Mouse (Mus musculus): ENCODE data around the gene Klhl2. TPM values are rescaled to one million over a fixed set of nuclear protein-coding genes. Genes with fewer than 3 reads are reported as not detected.

Gene Klhl2
- total and polyA plus RNA-seq, 3 experiments: 6.0 to 19.4 (median 14.5) TPM

DNA sequence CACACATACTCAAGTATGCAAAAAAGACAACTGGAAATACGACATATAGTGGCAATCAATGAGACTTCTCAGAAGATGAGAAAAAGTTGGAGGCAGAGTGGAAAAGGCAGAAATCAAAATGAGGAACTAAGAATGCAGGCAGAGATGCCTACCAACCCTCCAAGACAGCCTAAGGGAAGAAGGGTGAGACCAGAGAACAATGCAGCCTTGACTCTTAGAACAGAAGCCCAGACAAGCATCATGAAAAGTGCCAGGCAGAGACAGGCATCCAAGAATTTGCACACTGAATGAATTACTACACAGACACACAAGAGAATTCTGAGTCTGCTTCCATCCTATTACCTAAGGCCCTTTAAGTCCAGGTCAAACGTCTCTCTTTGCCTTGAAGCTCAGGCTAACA lies 2.6 kb downstream of the Klhl2 start:
- Histone ChIP-seq H3K4me1 (ENCODE audit: control insufficient read depth, insufficient read depth, low read length) (peaks cover 9% of the 10 kb centered on the region), H3K27ac (no peak overlapping the region), H3K9ac (ENCODE audit: low read depth, low read length) (no peak overlapping the region), H3K27me3 (ENCODE audit: control insufficient read depth, insufficient read depth, low read length) (no peaks in the 10 kb centered on the region), H3K4me3 (no peak overlapping the region), H3K36me3 (ENCODE audit: control insufficient read depth, insufficient read depth, low read length) (peaks cover 4% of the 10 kb centered on the region), H3K79me2 (replicated peaks; ENCODE audit: control insufficient read depth, insufficient read depth, low read length) (no peaks in the 10 kb centered on the region; the same call in 1 of the 2 replicates)
- 77% methylated on average over 2 of the region's 2 CpGs for WGBS
- DNase-seq: no peak
- TF ChIP-seq CTCF (IDR thresholded peaks at IDR 0.05): no peak
- no peak for TF ChIP-seq EP300 (IDR thresholded peaks at IDR 0.05; ENCODE audit: insufficient read depth, low read depth, low read length)
- no peak for TF ChIP-seq POLR2A (IDR thresholded peaks at IDR 0.05; ENCODE audit: insufficient read depth, low read depth, low read length)
- intact Hi-C loops (cut with DNase I): loop anchor here (5.0 kb wide), 1 partner anchor 115 kb away; the partner anchor contains the start of gene Msmo1

DNA sequence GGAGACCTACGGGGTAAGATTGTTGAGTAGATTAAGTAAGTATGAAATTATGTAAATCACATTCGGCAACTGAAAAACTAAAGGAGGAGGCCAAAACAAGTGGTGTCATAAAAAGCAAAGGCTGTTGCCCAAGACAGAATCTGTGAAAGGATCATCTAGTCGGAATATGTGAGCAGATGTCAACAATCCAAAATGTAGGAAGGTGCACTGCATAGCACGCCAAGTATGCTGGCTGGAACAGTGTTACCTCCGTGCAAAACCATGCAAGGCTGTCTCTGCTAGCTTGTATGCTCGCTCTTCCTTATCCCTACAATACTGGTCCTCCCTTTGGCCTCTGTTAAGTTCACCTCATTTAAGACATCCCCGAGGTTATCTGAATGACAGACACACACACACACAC lies 4.5 kb downstream of the Klhl2 start:
- no peak for DNase-seq
- intact Hi-C loops (cut with DNase I): loop anchor here (5.0 kb wide), 1 partner anchor 113 kb away; the partner anchor contains the start of gene Msmo1
- 57% methylated on average over 7 of the region's 7 CpGs for WGBS
- peaks cover 7% of the 10 kb centered on the region for H3K4me1 ChIP-seq (ENCODE audit: control insufficient read depth, insufficient read depth, low read length)
- H3K4me3 ChIP-seq: no peak overlapping the region
- no peaks in the 10 kb centered on the region; the same call in 1 of the 2 replicates for H3K79me2 ChIP-seq (replicated peaks; ENCODE audit: control insufficient read depth, insufficient read depth, low read length)
- no peak overlapping the region for H3K27ac ChIP-seq
- no peak overlapping the region for H3K9ac ChIP-seq (ENCODE audit: low read depth, low read length)
- TF ChIP-seq EP300 (IDR thresholded peaks at IDR 0.05; ENCODE audit: insufficient read depth, low read depth, low read length): no peak
- no peak for TF ChIP-seq CTCF (IDR thresholded peaks at IDR 0.05)
- TF ChIP-seq POLR2A (IDR thresholded peaks at IDR 0.05; ENCODE audit: insufficient read depth, low read depth, low read length): no peak
- H3K27me3 ChIP-seq (ENCODE audit: control insufficient read depth, insufficient read depth, low read length): no peaks in the 10 kb centered on the region
- peaks cover 4% of the 10 kb centered on the region for H3K36me3 ChIP-seq (ENCODE audit: control insufficient read depth, insufficient read depth, low read length)

DNA sequence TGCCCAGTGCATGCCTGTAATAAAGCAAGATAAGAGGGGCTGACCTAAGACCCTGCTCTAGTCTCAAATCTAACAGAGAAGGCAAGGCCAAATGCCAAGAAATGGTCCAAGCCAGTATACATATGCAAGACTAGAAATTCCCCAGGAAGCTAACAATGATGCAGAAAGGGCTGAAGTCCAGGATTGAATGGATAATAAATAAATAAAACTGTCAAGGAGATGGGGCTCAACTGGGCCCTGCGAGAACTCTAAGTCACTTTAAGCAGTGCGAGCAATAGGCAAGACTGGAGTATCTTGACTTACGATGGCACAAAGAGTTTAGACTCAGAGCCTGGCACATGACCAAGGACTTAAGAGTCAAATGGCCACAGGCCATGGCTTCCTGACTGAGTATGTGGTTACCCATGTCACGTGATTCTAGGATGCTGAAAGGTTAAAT lies 5.8 kb downstream of the Klhl2 start:
- Histone ChIP-seq H3K36me3 (ENCODE audit: control insufficient read depth, insufficient read depth, low read length) (peaks cover 4% of the 10 kb centered on the region), H3K27ac (no peak overlapping the region), H3K4me3 (no peak overlapping the region), H3K9ac (ENCODE audit: low read depth, low read length) (no peak overlapping the region), H3K4me1 (ENCODE audit: control insufficient read depth, insufficient read depth, low read length) (peaks cover 7% of the 10 kb centered on the region), H3K27me3 (ENCODE audit: control insufficient read depth, insufficient read depth, low read length) (no peaks in the 10 kb centered on the region), H3K79me2 (replicated peaks; ENCODE audit: control insufficient read depth, insufficient read depth, low read length) (peaks cover 1% of the 10 kb centered on the region; the same call in 1 of the 2 replicates)
- no peak for TF ChIP-seq CTCF (IDR thresholded peaks at IDR 0.05)
- no peak for TF ChIP-seq EP300 (IDR thresholded peaks at IDR 0.05; ENCODE audit: insufficient read depth, low read depth, low read length)
- TF ChIP-seq POLR2A (IDR thresholded peaks at IDR 0.05; ENCODE audit: insufficient read depth, low read depth, low read length): no peak
- intact Hi-C loops (cut with DNase I): no loop called here
- no peak for DNase-seq
- WGBS: 68% methylated on average over 4 of the region's 4 CpGs

DNA sequence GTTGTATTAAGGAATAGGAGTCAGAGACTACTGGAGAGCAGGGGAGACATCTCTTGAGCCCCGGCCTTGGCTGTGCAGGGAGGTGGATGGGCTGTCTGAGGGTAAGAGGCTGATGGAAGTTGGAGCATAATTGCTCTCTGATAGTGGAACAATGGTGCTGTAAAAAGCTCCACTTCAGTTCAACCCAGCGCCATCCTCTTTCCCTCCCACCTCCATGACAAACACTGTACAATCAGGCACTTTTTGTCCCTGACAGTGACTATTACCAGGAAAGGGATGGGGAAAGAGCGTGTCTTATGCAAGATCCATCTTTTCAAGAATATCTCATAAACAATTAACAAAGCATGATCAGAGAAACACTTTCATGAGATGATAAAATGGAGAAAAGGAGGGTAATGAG lies 6.6 kb downstream of the Klhl2 start:
- peaks cover 4% of the 10 kb centered on the region for H3K36me3 ChIP-seq (ENCODE audit: control insufficient read depth, insufficient read depth, low read length)
- H3K27ac ChIP-seq: no peak overlapping the region
- no peaks in the 10 kb centered on the region for H3K27me3 ChIP-seq (ENCODE audit: control insufficient read depth, insufficient read depth, low read length)
- TF ChIP-seq CTCF (IDR thresholded peaks at IDR 0.05) (no peak), EP300 (IDR thresholded peaks at IDR 0.05; ENCODE audit: insufficient read depth, low read depth, low read length) (no peak), POLR2A (IDR thresholded peaks at IDR 0.05; ENCODE audit: insufficient read depth, low read depth, low read length) (no peak)
- WGBS: 67% methylated on average over 3 of the region's 3 CpGs
- H3K4me1 ChIP-seq (ENCODE audit: control insufficient read depth, insufficient read depth, low read length): peaks cover 6% of the 10 kb centered on the region
- intact Hi-C loops (cut with DNase I): no loop called here
- DNase-seq: no peak
- H3K79me2 ChIP-seq (replicated peaks; ENCODE audit: control insufficient read depth, insufficient read depth, low read length): peaks cover 1% of the 10 kb centered on the region; the same call in 1 of the 2 replicates
- no peak overlapping the region for H3K9ac ChIP-seq (ENCODE audit: low read depth, low read length)
- H3K4me3 ChIP-seq: no peak overlapping the region

DNA sequence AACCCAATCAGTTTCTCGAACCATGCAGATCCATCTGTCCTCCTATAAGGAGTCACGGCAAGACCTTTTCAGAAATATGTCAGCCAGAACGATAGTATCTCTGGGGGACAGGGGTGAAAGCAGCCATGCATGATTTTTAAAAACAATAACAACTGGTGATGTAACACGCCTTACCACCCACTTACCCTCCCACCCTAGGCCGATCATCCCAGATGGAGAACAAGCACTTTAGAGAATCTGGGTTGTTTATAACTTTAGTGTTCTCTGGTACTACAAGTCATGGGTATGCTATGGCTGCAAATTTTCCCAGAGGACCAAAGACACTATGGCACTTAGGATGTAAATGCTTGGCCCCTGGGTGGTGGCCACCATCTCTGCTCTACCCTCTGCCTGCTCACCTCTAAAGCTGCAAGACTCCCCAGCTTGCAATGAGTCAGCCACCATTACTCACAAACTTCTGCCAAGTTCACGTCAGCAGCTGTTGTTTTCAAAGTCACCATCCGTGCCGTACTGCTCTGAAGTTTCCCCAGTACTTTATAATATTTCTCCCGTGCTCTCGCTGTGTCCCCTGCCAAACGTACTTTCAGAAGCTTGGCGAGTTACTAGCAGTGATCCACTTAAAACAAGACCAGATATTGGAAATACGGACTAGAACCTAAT lies 7.9 kb downstream of the Klhl2 start:
- Histone ChIP-seq H3K4me3 (no peak overlapping the region), H3K79me2 (replicated peaks; ENCODE audit: control insufficient read depth, insufficient read depth, low read length) (peaks cover 1% of the 10 kb centered on the region; the same call in 1 of the 2 replicates), H3K9ac (ENCODE audit: low read depth, low read length) (no peak overlapping the region), H3K27me3 (ENCODE audit: control insufficient read depth, insufficient read depth, low read length) (no peaks in the 10 kb centered on the region), H3K4me1 (ENCODE audit: control insufficient read depth, insufficient read depth, low read length) (peaks cover 5% of the 10 kb centered on the region), H3K36me3 (ENCODE audit: control insufficient read depth, insufficient read depth, low read length) (peaks cover 4% of the 10 kb centered on the region), H3K27ac (no peak overlapping the region)
- TF ChIP-seq EP300 (IDR thresholded peaks at IDR 0.05; ENCODE audit: insufficient read depth, low read depth, low read length): no peak
- no peak for TF ChIP-seq POLR2A (IDR thresholded peaks at IDR 0.05; ENCODE audit: insufficient read depth, low read depth, low read length)
- intact Hi-C loops (cut with DNase I): no loop called here
- DNase-seq: peak in 1 of 2 experiments; percentile 45
- WGBS: 65% methylated on average over 13 of the region's 13 CpGs

DNA sequence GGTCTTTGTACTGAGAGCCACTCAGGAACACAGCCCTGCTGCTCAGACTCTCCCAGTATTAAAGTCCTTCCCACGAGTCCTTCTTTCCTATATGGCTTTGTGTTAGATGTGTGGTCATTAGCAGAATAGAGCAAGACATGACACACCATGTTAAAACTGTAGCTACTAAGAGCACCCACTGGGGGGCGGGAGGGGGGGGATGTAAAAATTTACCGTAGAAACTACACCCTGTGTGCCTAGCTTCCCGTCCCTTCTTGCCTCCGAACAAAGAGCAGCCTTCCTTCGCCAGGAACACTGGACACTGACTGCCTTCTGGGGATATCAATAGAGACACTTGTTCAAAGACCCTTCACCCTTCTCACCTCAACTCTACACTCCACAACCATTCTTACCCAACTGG lies 10.2 kb downstream of the Klhl2 start:
- H3K79me2 ChIP-seq (replicated peaks; ENCODE audit: control insufficient read depth, insufficient read depth, low read length): peaks cover 1% of the 10 kb centered on the region; the same call in 1 of the 2 replicates
- H3K36me3 ChIP-seq (ENCODE audit: control insufficient read depth, insufficient read depth, low read length): peaks cover 2% of the 10 kb centered on the region
- intact Hi-C loops (cut with DNase I): loop anchor here (5.0 kb wide), 1 partner anchor 47 kb away; no protein-coding TSS in a partner anchor
- H3K4me3 ChIP-seq: no peak overlapping the region
- peaks cover 1% of the 10 kb centered on the region for H3K4me1 ChIP-seq (ENCODE audit: control insufficient read depth, insufficient read depth, low read length)
- 73% methylated on average over 6 of the region's 6 CpGs for WGBS
- no peak for DNase-seq
- H3K9ac ChIP-seq (ENCODE audit: low read depth, low read length): no peak overlapping the region
- no peak overlapping the region for H3K27ac ChIP-seq
- TF ChIP-seq CTCF (IDR thresholded peaks at IDR 0.05) (0 out of 2 replicates have a peak, but pooled peaks have one; percentile 10), POLR2A (IDR thresholded peaks at IDR 0.05; ENCODE audit: insufficient read depth, low read depth, low read length) (no peak), EP300 (IDR thresholded peaks at IDR 0.05; ENCODE audit: insufficient read depth, low read depth, low read length) (no peak)
- no peaks in the 10 kb centered on the region for H3K27me3 ChIP-seq (ENCODE audit: control insufficient read depth, insufficient read depth, low read length)
